Mouse (Mus musculus) liver, embryonic 14.5 days (tissue): ENCODE results near the gene Cacna1d.

Source experiments
- CTCF ChIP-seq: IDR thresholded peaks from 2 replicates; pipeline ENCODE4 v1.5.1; 2016; ENCODE audit warnings: antibody characterized with exemption, low read depth, control low read depth
- EP300 ChIP-seq: IDR thresholded peaks from 2 replicates; pipeline ENCODE4 v1.6.1; 2016; ENCODE audit warnings: antibody characterized with exemption, low read depth

DNA sequence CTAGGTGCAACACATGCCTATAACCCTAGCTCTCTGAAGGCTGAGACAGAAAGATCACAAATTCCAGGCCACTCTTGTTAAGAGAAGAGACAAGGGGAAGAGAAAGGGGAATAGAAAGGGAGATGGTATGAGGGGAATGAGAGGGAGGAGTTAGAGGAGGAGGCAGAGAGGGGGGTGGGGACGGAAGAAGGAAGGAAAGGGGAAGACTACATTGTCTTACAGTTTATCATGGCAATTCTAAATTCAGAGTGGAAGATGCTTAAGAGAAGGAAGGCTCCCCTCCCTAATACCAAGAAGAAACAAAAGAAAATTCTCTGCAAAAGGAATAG is 199.2 kb downstream of the Cacna1d start:
- TF ChIP-seq CTCF (no peak), EP300 (no peak)
